ENCODE assay signal across 28 mouse cellular contexts in genomic region chr9:121376094-121376493, GRCm38 (mm10).
DNase-seq lines count a peak whose midpoint lies in the region; ATAC-seq and TF ChIP-seq lines count a peak whose summit lies in the region.
"Had no signal": no experiment of that assay in that cellular context is flagged by ENCODE, and none has a peak within 500 bp of the region (broad histone marks: within the 10 kb centered on the region; RNA-seq: fewer than 3 reads in every experiment).

No protein-coding gene starts in this region.

- no peak overlapping the region for H3K27ac ChIP-seq in kidney, embryonic 15.5 days
- no peak overlapping the region for H3K27ac ChIP-seq in forebrain, postnatal 0 days (ENCODE audit: low read depth, low read length)
- H3K27ac ChIP-seq: embryonic facial prominence, embryonic 10.5 days; embryonic facial prominence, embryonic 15.5 days; forebrain, embryonic 13.5 days; heart, embryonic 13.5 days; hindbrain, embryonic 14.5 days; kidney, postnatal 0 days; layer of hippocampus, adult 2 months; liver, embryonic 14.5 days; neural tube, embryonic 12.5 days had no signal

- H3K36me3 ChIP-seq in kidney, embryonic 15.5 days: no peaks in the 10 kb centered on the region
- no peaks in the 10 kb centered on the region for H3K36me3 ChIP-seq in forebrain, postnatal 0 days (ENCODE audit: insufficient read depth)
- H3K36me3 ChIP-seq: embryonic facial prominence, embryonic 10.5 days; embryonic facial prominence, embryonic 15.5 days; neural tube, embryonic 12.5 days had no signal

- no peak for TF ChIP-seq CTCF in forebrain, postnatal 0 days (IDR thresholded peaks at IDR 0.05; ENCODE audit: low read depth)

- WGBS in kidney, embryonic 15.5 days: 75% methylated on average over 5 of the region's 5 CpGs
- 80% methylated on average over 5 of the region's 5 CpGs for WGBS in forebrain, postnatal 0 days

- DNase-seq in kidney, adult 11 months: peak; percentile 88
- peak; percentile 69 for DNase-seq in testis, postnatal 14 days (ENCODE audit: low spot score)
- no peak for DNase-seq in testis, postnatal 10 days (ENCODE audit: low spot score)
- DNase-seq in kidney, postnatal 10 days: peak; percentile 68
- no peak for DNase-seq in forebrain, postnatal 0 days
- no peak for DNase-seq in lung, postnatal 10 days
- DNase-seq: adrenal gland, postnatal 25 days; cerebellum, adult 2 months; cerebellum, postnatal 14 days; gastrocnemius, postnatal 36 days; layer of hippocampus, postnatal 36 days; left cerebral cortex, postnatal 4 days; lung, adult 2 months; lung, postnatal 14 days; right cerebral cortex, postnatal 4 days had no signal

- H3K4me2 ChIP-seq in kidney, embryonic 15.5 days: no peak overlapping the region
- no peak overlapping the region for H3K4me2 ChIP-seq in forebrain, postnatal 0 days (ENCODE audit: low read depth)
- H3K4me2 ChIP-seq: embryonic facial prominence, embryonic 15.5 days; forebrain, embryonic 13.5 days; heart, embryonic 13.5 days; hindbrain, embryonic 14.5 days; midbrain, embryonic 11.5 days; neural tube, embryonic 12.5 days had no signal

- H3K4me3 ChIP-seq in kidney, embryonic 15.5 days (replicated peaks): no peak overlapping the region
- no peak overlapping the region for H3K4me3 ChIP-seq in forebrain, postnatal 0 days (ENCODE audit: low read depth, low read length)
- H3K4me3 ChIP-seq: embryonic facial prominence, embryonic 10.5 days; embryonic facial prominence, embryonic 15.5 days; forebrain, embryonic 13.5 days; heart, embryonic 13.5 days; layer of hippocampus, adult 2 months; neural tube, embryonic 12.5 days had no signal

- ATAC-seq in kidney, embryonic 15.5 days (replicated peaks; ENCODE audit: low FRiP score): no peak
- no peak for ATAC-seq in forebrain, postnatal 0 days
- ATAC-seq: forebrain, embryonic 13.5 days; inflammation-experienced regulatory T-cells, adult 6 months; midbrain, embryonic 16.5 days had no signal

- no peak overlapping the region for H3K9ac ChIP-seq in kidney, embryonic 15.5 days
- H3K9ac ChIP-seq in forebrain, postnatal 0 days: no peak overlapping the region
- H3K9ac ChIP-seq: embryonic facial prominence, embryonic 15.5 days; forebrain, embryonic 13.5 days; heart, embryonic 13.5 days; hindbrain, embryonic 14.5 days; liver, embryonic 14.5 days; neural tube, embryonic 12.5 days had no signal

- H3K27me3 ChIP-seq in kidney, embryonic 15.5 days: no peaks in the 10 kb centered on the region
- no peaks in the 10 kb centered on the region for H3K27me3 ChIP-seq in forebrain, postnatal 0 days (ENCODE audit: insufficient read depth, low read length)
- H3K27me3 ChIP-seq: embryonic facial prominence, embryonic 15.5 days; forebrain, embryonic 13.5 days; heart, embryonic 13.5 days; neural tube, embryonic 12.5 days had no signal

- H3K9me3 ChIP-seq in kidney, embryonic 15.5 days (replicated peaks): no peaks in the 10 kb centered on the region
- no peaks in the 10 kb centered on the region for H3K9me3 ChIP-seq in forebrain, postnatal 0 days (ENCODE audit: low read length)
- H3K9me3 ChIP-seq: embryonic facial prominence, embryonic 10.5 days; embryonic facial prominence, embryonic 15.5 days; forebrain, embryonic 13.5 days; heart, embryonic 13.5 days; neural tube, embryonic 12.5 days had no signal

- H3K4me1 ChIP-seq in kidney, embryonic 15.5 days: peaks cover 46% of the 10 kb centered on the region
- peaks cover 16% of the 10 kb centered on the region; the same call in 1 of the 2 replicates for H3K4me1 ChIP-seq in forebrain, postnatal 0 days (ENCODE audit: insufficient read depth)

Comparison
In these comparisons a context has a peak if more than half of its experiments do, and no peak if none do; other contexts are left out.
1. DNase-seq: peak in kidney, adult 11 months (single experiment), testis, postnatal 14 days (single experiment) and kidney, postnatal 10 days (single experiment); none in testis, postnatal 10 days (single experiment), forebrain, postnatal 0 days (single experiment) and lung, postnatal 10 days (single experiment).